Mouse (Mus musculus) stomach, postnatal 0 days (tissue): Measurements from ENCODE around the gene Flad1.

Experiments used
- CTCF ChIP-seq: IDR thresholded peaks from 2 replicates; pipeline ENCODE4 v1.5.1; 2016; ENCODE audit warnings: antibody characterized with exemption, low read depth, mild to moderate bottlenecking, moderate library complexity
- EP300 ChIP-seq: optimal IDR thresholded peaks from 2 replicates; pipeline ENCODE3; 2016; ENCODE audit warnings: antibody characterized with exemption

- no peak for TF ChIP-seq CTCF
- TF ChIP-seq EP300: no peak
These were observed 4.8 kb downstream of the Flad1 start for GRCm38 (mm10) chr3:89406887-89407286.
